Mouse (Mus musculus) left cerebral cortex, adult 18-20 months (tissue): ENCODE data around the gene Hectd3. TPM values are rescaled to one million over a fixed set of nuclear protein-coding genes. Genes with fewer than 3 reads are reported as not detected.
A peak's percentile ranks its signal among the peaks of the same experiment; 100 is the strongest.

Experiments
- DNase-seq, 2 experiments: peaks; one replicate each; pipeline ENCODE4 v3.0.0; 2021 to 2022; ENCODE audit warnings: low spot score in 2 of 2, mixed read lengths in 1 of 2
- long read RNA-seq, 2 experiments: library from polyadenylated mRNA; stranded (forward); transcript quantifications; one replicate each; pipeline ENCODE4 v2.0.0; 2021
- total RNA-seq, 2 experiments: library from RNA; stranded (reverse); gene quantifications; 2 replicates each; pipeline ENCODE4 v1.2.3; 2021

Gene Hectd3
- 10 to 100 TPM; 39.4 to 46.0 TPM for total RNA-seq
- long read RNA-seq, experiment 1, full-length matches to known transcripts, result 24 of 52 reads
- long read RNA-seq, experiment 1, partial matches to known transcripts, result 12 of 52 reads
- long read RNA-seq, experiment 1, other reads (novel, unspliced or antisense), result 16 of 52 reads
- long read RNA-seq, experiment 2, full-length matches to known transcripts, result 21 of 40 reads
- long read RNA-seq, experiment 2, partial matches to known transcripts, result 10 of 40 reads
- long read RNA-seq, experiment 2, other reads (novel, unspliced or antisense), result 9 of 40 reads

DNA sequence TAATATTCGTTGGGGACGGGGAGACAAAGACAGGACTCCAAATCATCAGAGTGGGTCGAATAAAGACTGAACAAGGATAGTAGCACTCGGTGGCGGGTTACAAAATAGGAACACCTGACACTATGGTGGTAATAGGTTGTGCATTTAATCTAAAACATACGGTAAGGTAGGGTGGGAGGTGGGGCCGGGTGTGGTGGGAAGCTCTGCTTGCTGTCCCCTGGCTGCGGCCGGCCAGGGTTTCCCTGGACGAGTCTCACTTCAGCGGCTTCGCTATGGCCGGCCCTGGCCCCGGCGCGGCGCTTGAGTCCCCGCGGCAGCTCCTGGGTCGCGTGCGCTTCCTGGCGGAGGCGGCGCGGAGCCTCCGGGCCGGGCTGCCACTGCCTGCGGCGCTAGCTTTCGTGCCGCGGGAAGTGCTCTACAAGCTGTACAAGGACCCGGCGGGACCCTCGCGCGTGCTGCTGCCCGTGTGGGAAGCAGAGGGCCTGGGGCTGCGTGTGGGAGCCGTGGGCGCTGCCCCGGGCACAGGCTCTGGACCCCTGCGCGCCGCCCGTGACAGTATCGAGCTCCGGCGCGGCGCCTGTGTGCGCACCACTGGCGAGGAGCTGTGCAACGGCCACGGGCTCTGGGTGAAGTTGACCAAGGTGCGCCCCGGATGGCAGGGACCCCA is at the start of gene Hectd3:
Gene Hectd3 (plus strand): TSS at position 187 of the 667 bp plus-strand sequence.
- peak; percentile 37 to 60 for DNase-seq

DNA sequence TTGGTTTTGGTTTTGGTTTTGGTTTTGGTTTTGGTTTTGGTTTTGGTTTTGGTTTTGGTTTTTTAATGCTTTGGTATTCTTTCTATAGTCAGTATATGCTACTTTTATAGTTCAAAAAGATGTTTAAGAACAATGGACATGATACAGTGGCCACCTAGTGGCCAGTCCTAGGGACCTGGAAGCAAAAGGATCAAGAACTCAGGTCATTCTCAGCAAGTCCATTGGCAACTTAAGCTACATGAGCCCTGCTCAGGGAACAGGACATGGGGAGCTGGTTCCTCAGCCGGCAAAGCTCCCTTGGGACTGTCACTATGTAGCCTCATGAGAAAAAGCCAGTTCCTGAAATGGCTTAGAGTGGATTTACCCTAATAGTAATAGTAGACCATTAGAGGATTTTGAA is 43.5 kb upstream of the Hectd3 start:
- DNase-seq, result no peak

DNA sequence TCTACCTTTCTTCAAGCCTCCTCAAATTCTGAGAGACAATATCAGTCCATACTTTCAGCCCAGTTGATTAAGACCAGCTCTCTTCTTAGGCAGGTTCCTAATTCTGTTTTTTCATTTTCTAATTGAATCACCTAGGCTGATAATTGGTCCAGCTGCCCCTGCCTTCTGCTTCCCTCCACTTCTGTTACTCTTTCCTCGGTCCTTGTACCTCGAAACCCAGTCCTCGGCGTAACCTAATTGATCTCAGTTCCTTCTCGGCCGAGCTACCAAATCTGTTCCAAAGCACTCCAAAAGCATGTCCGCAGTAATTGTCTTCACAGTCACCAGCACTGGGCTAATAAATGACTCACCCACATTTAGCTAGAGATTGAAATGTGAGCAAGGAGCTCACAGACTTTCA is 40.2 kb upstream of the Hectd3 start:
- DNase-seq, result no peak

DNA sequence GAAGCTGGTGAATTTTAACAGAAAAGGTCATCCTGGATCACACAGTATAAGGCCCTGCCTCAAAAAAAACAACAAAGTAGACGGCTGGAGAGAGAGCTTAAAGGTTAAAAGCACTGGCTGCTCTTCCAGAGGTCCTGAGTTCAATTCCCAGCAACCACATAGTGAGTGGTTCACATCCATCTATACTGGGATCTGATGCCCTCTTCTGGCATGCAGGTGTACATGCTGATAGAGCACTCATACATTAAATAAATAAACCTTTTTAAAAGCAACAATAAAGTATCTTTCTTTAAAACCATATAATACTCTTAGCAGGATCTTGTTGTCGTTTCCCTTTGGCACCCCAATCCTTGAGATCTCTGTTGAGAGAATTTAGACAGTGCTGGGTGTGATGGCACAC is 18.6 kb upstream of the Hectd3 start:
- DNase-seq, result no peak

DNA sequence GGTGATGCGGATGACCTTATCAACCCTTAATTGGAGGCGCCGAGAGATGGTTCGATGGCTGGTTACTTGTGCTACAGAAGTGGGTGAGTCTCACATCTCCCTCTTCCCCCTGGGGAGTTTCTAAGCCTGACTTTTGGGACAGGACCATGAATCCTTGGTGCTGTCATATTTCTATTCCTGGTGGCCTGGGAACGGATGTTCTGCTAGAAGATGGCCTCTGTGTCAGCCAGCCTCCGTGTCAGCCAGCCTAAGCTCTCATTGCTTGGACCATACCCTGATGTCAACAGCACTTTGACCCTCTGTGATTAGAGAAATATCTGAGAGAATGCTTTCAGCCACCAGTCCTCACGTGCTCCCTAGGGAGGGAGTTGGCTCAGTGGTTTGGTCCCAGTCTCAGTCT is 9.4 kb upstream of the Hectd3 start:
- no peak for DNase-seq

DNA sequence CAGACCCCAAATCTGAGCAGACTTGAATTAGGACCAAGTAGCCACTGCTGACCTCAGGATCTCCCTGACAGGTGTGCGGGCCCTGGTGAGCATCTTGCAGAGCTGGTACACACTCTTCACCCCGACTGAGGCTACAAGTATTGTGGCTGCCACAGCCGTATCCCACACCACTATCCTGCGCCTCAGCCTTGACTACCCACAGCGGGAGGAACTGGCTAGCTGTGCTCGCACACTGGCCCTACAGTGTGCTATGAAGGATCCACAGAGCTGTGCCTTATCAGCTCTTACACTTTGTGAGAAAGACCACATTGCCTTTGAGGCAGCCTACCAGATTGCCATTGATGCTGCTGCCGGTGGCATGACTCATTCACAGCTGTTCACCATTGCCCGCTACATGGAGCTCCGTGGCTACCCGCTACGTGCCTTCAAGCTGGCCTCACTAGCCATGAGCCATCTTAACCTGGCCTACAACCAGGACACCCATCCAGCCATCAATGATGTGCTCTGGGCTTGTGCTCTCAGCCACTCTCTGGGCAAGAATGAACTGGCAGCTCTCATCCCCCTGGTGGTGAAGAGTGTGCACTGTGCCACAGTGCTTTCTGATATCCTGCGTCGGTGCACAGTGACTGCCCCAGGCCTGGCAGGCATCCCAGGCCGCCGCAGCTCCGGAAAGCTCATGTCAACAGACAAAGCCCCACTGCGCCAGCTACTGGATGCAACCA is 8.6 kb upstream of the Hectd3 start:
- peak; percentile 59 to 61 for DNase-seq

DNA sequence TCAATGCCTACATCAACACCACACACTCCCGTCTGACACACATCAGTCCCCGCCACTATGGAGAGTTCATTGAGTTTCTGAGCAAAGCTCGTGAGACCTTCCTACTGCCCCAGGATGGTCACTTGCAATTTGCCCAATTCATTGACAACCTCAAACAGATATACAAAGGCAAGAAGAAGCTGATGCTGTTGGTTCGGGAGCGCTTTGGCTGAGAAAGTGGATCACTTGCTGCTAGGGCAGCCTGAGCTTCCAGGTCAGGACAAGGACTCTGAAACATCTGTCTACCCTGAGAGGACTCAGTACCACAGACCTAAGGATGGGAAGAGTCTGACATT is 8.0 kb upstream of the Hectd3 start:
- DNase-seq, result no peak

DNA sequence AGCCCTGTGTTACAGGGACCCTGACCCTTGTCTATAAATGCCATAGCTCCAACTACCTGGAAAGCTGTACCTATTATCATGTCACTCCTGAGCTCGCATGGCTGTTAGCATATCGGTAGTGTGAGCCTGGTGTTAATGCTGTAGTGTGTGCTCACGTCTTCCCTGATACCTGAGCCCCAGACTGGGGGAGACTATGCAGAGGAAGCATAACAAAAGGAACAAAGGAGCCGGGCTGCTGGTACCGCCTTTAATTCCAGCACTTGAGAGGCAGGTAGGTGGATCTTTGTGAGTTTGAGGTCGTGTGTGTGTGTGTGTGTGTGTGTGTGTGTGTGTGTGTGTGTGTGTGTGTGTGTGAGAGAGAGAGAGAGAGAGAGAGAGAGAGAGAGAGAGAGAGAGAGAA is 5.4 kb upstream of the Hectd3 start:
- DNase-seq, result no peak

DNA sequence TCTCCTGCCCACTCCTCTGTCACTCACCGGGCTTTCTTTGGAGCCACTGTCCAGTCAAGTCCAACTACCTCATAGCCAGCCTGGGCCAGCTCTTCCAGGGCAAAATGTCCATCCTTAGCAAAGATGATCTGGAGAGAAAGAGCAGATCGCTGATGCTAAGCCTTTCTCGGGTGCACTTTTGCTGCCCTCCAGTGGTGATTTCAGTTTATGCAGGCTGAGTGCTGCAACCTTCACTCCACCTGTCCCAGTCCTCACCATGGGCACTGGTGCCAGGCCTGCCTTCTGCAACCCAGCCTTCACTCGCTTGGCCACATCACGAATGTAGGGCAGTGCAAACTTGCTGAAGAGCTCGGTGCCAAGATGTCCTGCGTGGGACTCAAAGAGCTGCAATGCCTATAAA is 3.8 kb upstream of the Hectd3 start:
- peak; percentile 84 to 87 for DNase-seq

DNA sequence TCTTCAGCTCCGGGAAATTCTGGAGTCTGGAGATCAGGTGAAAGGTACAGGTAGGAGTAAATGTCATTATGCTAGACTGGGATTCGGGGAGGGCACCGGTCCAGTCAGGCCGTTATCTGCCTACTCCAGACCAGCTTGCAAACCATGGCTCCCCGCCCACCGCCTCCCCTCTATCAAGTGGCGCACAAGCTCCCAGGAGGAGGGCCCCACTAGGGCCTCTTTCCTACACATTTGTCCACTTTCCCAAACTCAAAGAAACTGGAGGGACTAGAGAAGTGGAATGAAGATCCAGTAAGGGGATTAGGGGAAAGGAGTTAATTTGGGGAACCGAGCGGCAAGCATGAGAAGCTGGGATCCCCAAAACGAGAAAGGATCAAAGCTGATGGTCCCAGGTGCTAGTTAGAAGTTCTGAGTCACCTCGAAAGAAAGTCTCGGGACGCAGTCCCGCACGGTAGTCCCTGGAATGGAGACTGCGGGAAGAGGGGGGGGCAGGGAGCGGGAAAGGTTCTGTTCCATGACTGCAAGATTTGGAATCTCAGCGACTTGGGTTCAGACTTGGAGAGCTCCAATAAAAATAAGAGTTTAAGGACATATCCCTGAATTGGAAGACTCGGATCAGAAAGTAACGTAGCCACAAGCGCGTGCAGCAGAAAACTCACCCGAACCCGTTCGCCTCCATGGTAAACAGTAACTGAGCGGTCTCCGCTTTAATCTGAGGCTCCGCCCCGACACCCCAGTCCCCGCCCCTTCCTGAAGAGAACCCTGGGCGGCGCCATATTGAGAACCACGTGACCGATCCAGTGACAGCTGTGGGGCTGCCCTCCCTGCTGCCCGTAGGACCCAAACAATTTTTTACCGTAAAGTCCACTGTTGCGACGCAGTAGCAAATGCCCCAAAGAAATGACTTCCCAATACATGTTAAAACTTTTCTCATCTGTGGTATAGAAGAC is 1.2 kb upstream of the Hectd3 start, which contains the start of gene Urod:
Gene Urod (minus strand): TSS at position 742 of the 950 bp plus-strand sequence.
- DNase-seq, result peak; percentile 93 to 94

DNA sequence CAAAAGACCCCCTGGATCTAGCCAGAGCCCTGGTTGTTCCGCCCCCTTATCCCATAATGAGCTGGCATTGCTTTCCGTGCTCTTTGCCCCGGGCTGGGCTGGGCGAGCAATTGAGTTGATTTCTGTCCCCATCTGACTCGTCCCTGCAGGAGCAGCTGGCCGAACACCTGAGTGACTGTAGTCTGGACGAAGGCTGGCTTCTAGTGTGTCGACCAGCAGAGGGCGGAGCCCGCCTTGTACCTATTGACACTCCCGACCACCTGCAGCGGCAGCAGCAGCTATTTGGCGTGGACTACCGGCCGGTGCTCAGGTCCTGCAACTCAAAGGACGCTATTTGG is 650 bp downstream of the Hectd3 start:
- peak in 1 of 2 experiments; percentile 27 for DNase-seq

DNA sequence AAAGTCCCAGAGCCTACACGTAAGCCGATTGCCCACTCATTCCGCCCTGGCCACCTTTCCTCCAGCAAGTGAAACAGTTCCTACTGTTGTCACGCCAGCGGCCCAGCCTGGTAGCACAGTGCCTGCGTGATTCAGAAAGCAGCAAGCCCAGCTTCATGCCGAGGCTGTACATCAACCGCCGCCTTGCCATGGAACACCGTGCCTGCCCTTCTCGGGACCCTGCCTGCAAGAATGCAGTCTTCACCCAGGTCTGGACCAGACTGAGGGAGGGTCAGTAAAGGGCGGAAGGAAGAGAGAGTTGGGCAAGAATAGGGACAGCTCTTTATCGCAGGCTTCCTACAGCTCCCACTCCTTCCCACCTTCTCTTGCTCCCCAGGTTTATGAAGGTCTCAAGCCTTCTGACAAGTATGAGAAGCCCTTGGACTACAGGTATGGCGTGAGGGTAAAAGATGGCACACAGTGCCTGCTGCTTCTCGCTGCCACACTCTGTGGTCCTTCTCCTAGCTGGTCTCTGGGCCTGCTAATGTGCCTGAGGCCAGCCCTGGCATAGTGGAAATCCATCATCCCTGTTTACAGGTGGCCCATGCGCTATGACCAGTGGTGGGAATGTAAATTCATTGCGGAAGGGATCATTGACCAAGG is 4.5 kb downstream of the Hectd3 start:
- DNase-seq, result no peak

DNA sequence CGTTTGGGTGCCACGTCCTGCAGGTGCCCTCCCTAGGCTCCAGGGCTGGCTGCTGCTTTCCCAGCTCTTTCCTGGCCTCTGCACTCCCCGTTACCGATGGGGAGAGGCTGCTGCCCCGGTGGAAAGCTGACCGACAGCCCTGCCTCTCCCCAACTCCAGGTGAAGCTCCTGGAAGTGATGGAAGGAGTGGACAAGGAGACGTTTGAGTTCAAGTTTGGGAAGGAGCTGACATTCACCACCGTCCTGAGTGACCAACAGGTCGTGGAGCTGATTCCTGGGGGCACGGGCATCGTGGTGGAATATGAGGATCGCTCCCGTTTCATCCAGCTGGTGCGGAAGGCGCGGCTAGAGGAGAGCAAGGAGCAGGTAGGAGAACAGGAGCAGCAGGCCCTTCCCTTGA is 6.8 kb downstream of the Hectd3 start:
- no peak for DNase-seq

DNA sequence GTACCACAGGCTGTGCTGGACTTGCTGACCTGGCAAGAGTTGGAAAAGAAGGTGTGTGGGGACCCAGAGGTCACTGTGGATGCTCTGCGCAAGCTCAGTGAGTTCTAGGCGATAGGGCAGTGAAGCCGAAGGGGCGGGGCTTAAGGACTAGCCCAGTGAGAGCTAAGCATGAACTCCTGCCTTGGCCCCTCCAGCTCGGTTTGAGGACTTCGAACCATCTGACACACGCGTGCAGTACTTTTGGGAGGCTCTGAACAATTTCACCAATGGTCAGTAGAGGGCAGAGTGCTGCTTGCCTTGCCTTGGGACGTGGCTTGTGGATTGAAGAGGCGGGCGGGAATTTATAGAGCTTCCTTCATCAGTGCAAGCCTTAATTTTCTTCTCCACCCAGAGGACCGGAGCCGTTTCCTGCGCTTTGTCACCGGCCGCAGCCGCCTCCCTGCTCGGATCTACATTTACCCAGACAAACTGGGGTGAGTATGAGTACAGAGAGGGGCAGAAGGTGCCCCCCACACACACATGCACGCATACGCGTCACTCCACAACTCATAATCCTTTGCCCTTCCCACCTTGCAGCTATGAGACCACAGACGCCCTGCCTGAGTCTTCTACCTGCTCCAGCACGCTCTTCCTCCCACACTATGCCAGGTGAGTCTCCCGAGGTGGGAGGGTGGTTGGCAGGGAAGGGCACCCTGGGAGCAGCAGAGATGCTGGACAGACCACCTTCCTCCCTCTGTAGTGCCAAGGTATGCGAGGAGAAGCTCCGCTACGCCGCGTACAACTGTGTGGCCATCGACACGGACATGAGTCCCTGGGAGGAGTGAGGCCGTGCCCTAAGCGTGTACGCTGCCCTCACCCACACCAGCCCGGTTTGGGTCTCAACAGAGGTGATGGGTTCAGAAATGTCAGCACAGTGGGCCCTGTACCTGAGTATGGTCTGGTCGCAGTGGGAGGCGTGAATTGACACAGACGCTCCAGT is 7.7 kb downstream of the Hectd3 start:
- peak; percentile 66 to 68 for DNase-seq

DNA sequence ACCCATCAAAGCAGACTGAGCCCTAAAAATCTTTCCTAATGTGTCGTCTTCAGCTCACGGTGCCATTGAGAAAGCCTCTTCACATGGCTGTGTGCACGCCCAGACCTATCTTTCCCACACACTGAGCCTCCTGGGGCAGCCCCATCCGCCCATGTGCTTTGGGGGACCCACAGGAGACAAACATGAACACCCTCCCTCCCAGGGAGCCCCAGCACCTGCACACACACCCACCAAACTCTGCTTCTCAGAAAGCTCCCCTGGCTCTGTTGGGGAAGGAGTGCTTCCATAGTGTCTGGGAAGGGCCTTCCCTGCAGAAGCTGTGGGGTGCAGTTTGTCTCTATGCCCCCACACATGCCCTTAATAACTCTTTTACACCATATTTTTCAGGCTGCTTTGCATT is 9.5 kb downstream of the Hectd3 start:
- no peak for DNase-seq

DNA sequence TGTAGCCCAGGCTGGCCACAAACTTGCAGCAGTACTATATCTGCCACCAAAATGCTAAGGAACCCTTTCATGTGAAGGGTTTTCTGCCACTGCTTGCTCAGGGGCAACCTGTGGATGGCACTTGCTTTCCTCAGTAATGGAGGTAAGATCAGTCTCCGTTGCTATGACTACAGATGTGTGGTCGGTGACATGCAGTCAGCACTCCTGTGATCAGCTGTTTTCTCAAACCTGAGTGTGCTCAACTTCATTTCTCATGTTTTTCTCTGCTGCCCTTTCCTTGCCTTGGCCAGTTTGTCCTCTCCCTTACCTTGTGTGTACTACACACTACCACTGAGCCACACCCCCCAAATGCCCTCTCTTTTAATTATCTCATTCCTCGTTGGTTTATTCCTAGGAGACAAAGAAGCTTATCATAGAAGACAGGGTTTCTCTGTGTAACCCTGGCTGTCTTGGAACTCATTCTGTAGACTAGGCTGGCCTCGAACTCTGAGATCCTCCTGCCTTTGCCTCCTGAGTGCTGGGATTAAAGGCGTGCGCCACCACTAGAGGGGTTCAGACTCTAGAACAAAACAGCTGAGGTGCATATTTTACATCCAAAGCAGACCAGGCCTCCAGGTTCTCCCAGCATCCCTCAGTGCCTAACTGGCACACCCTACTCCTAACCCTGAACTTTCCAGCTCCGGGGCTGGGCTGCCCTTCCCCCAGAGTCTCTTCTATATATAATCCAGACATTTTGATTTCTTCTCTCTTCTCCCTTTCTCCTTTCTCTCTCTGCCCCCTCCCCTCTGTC is 10.7 kb downstream of the Hectd3 start:
- DNase-seq, result no peak

DNA sequence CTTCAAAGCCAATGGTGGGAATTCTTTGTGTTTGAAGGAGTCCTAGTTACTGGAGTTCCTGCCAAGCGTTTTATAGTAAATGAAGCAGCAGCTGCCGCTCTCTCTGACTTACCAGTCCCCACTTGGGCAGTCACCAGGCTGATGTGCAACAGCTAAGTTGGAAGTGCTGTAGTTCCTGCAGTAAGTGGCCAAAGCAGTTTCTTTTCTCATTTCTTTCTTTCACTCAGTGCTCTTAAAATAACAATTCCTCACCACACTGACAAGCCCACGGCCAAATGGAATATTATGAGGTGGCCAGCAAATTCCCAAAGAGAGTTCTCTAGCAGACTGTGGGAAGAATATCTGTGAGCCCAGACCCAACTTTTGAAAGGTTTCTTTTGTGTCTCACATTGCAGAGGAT is 11.9 kb downstream of the Hectd3 start:
- DNase-seq, result no peak

DNA sequence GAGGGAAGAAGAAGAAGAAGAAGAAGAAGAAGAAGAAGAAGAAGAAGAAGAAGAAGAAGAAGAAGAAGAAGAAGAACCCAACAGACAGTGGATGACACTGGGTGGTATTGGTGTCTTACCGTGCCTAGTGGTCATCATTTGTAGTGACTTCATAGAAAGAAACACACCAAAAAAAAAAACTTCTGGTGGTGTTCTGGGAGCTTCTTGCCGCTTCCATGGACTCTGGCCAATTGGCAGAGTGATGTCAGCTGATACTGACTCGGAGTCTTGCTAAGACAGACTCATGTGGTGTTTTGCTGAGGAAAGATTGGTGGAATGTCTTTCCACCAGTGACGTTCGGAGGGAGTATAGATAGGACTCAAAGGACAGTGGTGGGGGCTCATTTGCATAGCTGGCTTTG is 15.1 kb downstream of the Hectd3 start:
- no peak for DNase-seq

DNA sequence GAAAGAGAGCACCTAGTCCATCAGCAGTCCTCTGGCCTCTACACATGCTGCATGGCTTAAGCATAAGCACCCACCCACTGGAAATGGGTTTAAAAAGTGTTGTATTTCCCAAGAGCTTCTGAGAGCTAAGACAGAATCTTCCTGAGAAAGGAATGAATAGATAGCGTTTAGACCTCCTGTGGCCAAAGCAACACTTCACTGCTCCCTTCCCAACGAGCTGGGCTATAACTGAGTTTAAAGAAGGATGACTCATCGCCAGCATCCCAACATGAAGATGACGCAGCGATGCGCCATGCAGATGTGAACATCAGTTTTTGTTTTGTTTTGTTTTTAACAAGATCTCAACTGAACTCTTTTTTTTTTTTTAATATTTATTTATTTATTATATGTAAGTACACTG is 18.5 kb downstream of the Hectd3 start:
- DNase-seq, result no peak
